Mouse (Mus musculus) 416B (cell line): ENCODE results near the gene Gm49337.
A peak's percentile ranks its signal among the peaks of the same experiment; 100 is the strongest.

Source experiments
- DNase-seq: peaks from one replicate; pipeline ENCODE4 v3.0.0; 2011; ENCODE audit warnings: low read depth

Gm49337 gene

GRCm38 (mm10) chr4:116173072-116173471, at the start of gene Gm49337, which contains the start of gene 1700042G07Rik:
Gm49337 (plus strand) TSS chr4:116173384.
1700042G07Rik (plus strand) TSS chr4:116173372.
- no peak for DNase-seq

- DNase-seq: peak; percentile 97
Measured at GRCm38 (mm10) chr4:116123602-116124519, 49.3 kb upstream of the Gm49337 start, which contains the start of the genes Rad54l and Pomgnt1. Rad54l (minus strand) TSS chr4:116123690. Pomgnt1 (plus strand) TSS chr4:116123840.

- DNase-seq: no peak
Measured at GRCm38 (mm10) chr4:116125803-116126386, 47.3 kb upstream of the Gm49337 start.

- DNase-seq: no peak
Measured at GRCm38 (mm10) chr4:116127956-116128355, 45.2 kb upstream of the Gm49337 start.

GRCm38 (mm10) chr4:116133126-116133525, 40.1 kb upstream of the Gm49337 start:
- DNase-seq: no peak

GRCm38 (mm10) chr4:116134990-116135389, 38.2 kb upstream of the Gm49337 start:
- peak; percentile 71 for DNase-seq

- no peak for DNase-seq
Measured at GRCm38 (mm10) chr4:116137421-116137996, 35.7 kb upstream of the Gm49337 start.

GRCm38 (mm10) chr4:116140801-116141574, 32.2 kb upstream of the Gm49337 start:
- no peak for DNase-seq

GRCm38 (mm10) chr4:116141736-116142135, 31.4 kb upstream of the Gm49337 start:
- DNase-seq: no peak

GRCm38 (mm10) chr4:116142269-116142668, 30.9 kb upstream of the Gm49337 start:
- DNase-seq: no peak

GRCm38 (mm10) chr4:116143317-116143811, 29.8 kb upstream of the Gm49337 start:
- no peak for DNase-seq

GRCm38 (mm10) chr4:116143891-116144717, 29.1 kb upstream of the Gm49337 start:
- DNase-seq: no peak

- no peak for DNase-seq
Measured at GRCm38 (mm10) chr4:116149812-116150155, 23.4 kb upstream of the Gm49337 start.

- DNase-seq: peak; percentile 53
Measured at GRCm38 (mm10) chr4:116150156-116150861, 22.9 kb upstream of the Gm49337 start.

GRCm38 (mm10) chr4:116150862-116151221, 22.3 kb upstream of the Gm49337 start:
- DNase-seq: no peak

GRCm38 (mm10) chr4:116151238-116151637, 21.9 kb upstream of the Gm49337 start, which contains the start of gene Lurap1:
Lurap1 (minus strand) TSS chr4:116151338.
- no peak for DNase-seq

GRCm38 (mm10) chr4:116152702-116153101, 20.5 kb upstream of the Gm49337 start:
- DNase-seq: no peak

GRCm38 (mm10) chr4:116157882-116158281, 15.3 kb upstream of the Gm49337 start:
- no peak for DNase-seq

- peak; percentile 72 for DNase-seq
Measured at GRCm38 (mm10) chr4:116159912-116160311, 13.3 kb upstream of the Gm49337 start.

GRCm38 (mm10) chr4:116160769-116161168, 12.4 kb upstream of the Gm49337 start:
- no peak for DNase-seq
